Mouse (Mus musculus) liver, embryonic 13.5 days (tissue): Measurements from ENCODE around the gene Ly6g5c. TPM values are rescaled to one million over a fixed set of nuclear protein-coding genes. Genes with fewer than 3 reads are reported as not detected.
A peak's percentile ranks its signal among the peaks of the same experiment; 100 is the strongest.

Experiments
- ATAC-seq: fragments of 200-750 bp; cut with Nextera tagmentation; 2 replicates; pipeline ENCODE4 v1.8.0; 2017; ENCODE audit warnings: low read depth, mild to moderate bottlenecking, moderate number of reproducible peaks, moderate library complexity
- DNase-seq: peaks from one replicate; pipeline ENCODE4 v3.0.0; 2022
- H3K27ac ChIP-seq: fragments of 300-500 bp; sonication (generic); 2 replicates; pipeline ENCODE4 v1.5.1; 2015; ENCODE audit warnings: moderate library complexity, mild to moderate bottlenecking, inconsistent platforms
- H3K27me3 ChIP-seq: fragments of 300-500 bp; sonication (generic); 2 replicates; pipeline ENCODE4 v1.6.1; 2015; ENCODE audit warnings: mild to moderate bottlenecking, inconsistent platforms
- H3K36me3 ChIP-seq: fragments of 300-500 bp; sonication (generic); 2 replicates; pipeline ENCODE4 v1.6.1; 2015; ENCODE audit warnings: mild to moderate bottlenecking, inconsistent platforms
- H3K4me1 ChIP-seq: fragments of 300-500 bp; sonication (generic); replicated peaks from 2 replicates; pipeline ENCODE4 v1.6.1; 2015; ENCODE audit warnings: inconsistent platforms
- H3K4me2 ChIP-seq: fragments of 300-500 bp; sonication (generic); 2 replicates; pipeline ENCODE4 v1.6.1; 2015; ENCODE audit warnings: inconsistent platforms, mild to moderate bottlenecking, moderate library complexity
- H3K4me3 ChIP-seq: fragments of 300-500 bp; sonication (generic); replicated peaks from 2 replicates; pipeline ENCODE4 v1.5.1; 2015; ENCODE audit warnings: mild to moderate bottlenecking, inconsistent platforms
- H3K9ac ChIP-seq: fragments of 300-500 bp; sonication (generic); 2 replicates; pipeline ENCODE4 v1.6.1; 2015; ENCODE audit warnings: mild to moderate bottlenecking, inconsistent platforms
- H3K9me3 ChIP-seq: fragments of 300-500 bp; sonication (generic); replicated peaks from 2 replicates; pipeline ENCODE4 v1.6.1; 2016; ENCODE audit warnings: inconsistent platforms
- WGBS: fragments of 180-500 bp; shearing (Covaris S2); methylation state at CpG from one replicate; pipeline ENCODE4 v1.1.7; 2015; ENCODE audit not compliant: insufficient replicate concordance; 5-methylcytosine and 5-hydroxymethylcytosine counted together
- polyA plus RNA-seq: library from polyadenylated mRNA; unstranded; fragments of >200 nt; fragmentation: Nextera tagmentation; extraction: Ambion mirVana; gene quantifications from 2 replicates; pipeline ENCODE4 v1.2.1, GENCODE M21; 2015

Ly6g5c gene
- polyA plus RNA-seq, 1 experiment from 2014 or later = not detected

GRCm38 (mm10) chr17:35082841-35083576 is 25.1 kb upstream of the Ly6g5c start:
- Histone ChIP-seq H3K9ac (no peak overlapping the region), H3K4me2 (no peak overlapping the region), H3K36me3 (no peaks in the 10 kb centered on the region), H3K4me3 (no peak overlapping the region), H3K27me3 (peaks cover 8% of the 10 kb centered on the region; the same call in 1 of the 2 replicates), H3K4me1 (peaks cover 46% of the 10 kb centered on the region), H3K27ac (0 out of 2 replicates have a peak overlapping the region, but pooled peaks have one; percentile 7), H3K9me3 (no peaks in the 10 kb centered on the region)
- DNase-seq (no peak), ATAC-seq (no peak)
- WGBS = 83% methylated on average over 16 of the region's 16 CpGs

GRCm38 (mm10) chr17:35083929-35084497 is 24.1 kb upstream of the Ly6g5c start:
- DNase-seq (no peak), ATAC-seq (no peak)
- no peak overlapping the region for H3K4me2 ChIP-seq
- H3K4me1 ChIP-seq = peaks cover 44% of the 10 kb centered on the region
- no peaks in the 10 kb centered on the region for H3K36me3 ChIP-seq
- peak overlapping the region; percentile 7; the same call in 1 of the 2 replicates for H3K27ac ChIP-seq
- H3K4me3 ChIP-seq = no peak overlapping the region
- no peak overlapping the region for H3K9ac ChIP-seq
- H3K9me3 ChIP-seq = no peaks in the 10 kb centered on the region
- H3K27me3 ChIP-seq = 0 out of 2 replicates have a peak, but pooled peaks cover 4% of the 10 kb centered on the region
- WGBS = 47% methylated on average over 3 of the region's 3 CpGs

GRCm38 (mm10) chr17:35085208-35085865 is 22.7 kb upstream of the Ly6g5c start, which contains the start of gene Ly6g6f:
Ly6g6f (minus strand) TSS chr17:35085610.
- H3K4me3 ChIP-seq = no peak within 1 kb of the TSS
- ATAC-seq (no peak), DNase-seq (no peak)
- H3K27ac ChIP-seq = peak within 1 kb of the TSS; percentile 43
- 0 out of 2 replicates have a peak, but pooled peaks cover 4% of the 10 kb centered on the region for H3K27me3 ChIP-seq
- no peaks in the 10 kb centered on the region for H3K9me3 ChIP-seq
- peaks cover 37% of the 10 kb centered on the region for H3K4me1 ChIP-seq
- no peak within 1 kb of the TSS for H3K4me2 ChIP-seq
- 40% methylated on average over 7 of the region's 7 CpGs for WGBS
- H3K9ac ChIP-seq = no peak within 1 kb of the TSS; the same call in 1 of the 2 replicates
- H3K36me3 ChIP-seq = no peaks in the 10 kb centered on the region; the same call in 1 of the 2 replicates

- 0 out of 2 replicates have a peak, but pooled peaks cover 4% of the 10 kb centered on the region for H3K27me3 ChIP-seq
- H3K9me3 ChIP-seq = no peaks in the 10 kb centered on the region
- 34% methylated on average over 2 of the region's 2 CpGs for WGBS
- H3K9ac ChIP-seq = no peak overlapping the region
- DNase-seq (no peak), ATAC-seq (no peak)
- no peak overlapping the region for H3K27ac ChIP-seq
- peaks cover 53% of the 10 kb centered on the region for H3K4me1 ChIP-seq
- H3K36me3 ChIP-seq = peaks cover 25% of the 10 kb centered on the region
- H3K4me3 ChIP-seq = no peak overlapping the region
- H3K4me2 ChIP-seq = no peak overlapping the region
Observed at GRCm38 (mm10) chr17:35088151-35088550, 19.9 kb upstream of the Ly6g5c start.

GRCm38 (mm10) chr17:35088825-35089644 is 19.0 kb upstream of the Ly6g5c start, which contains the start of gene Abhd16a:
Abhd16a (plus strand) TSS chr17:35089263.
- H3K4me1 ChIP-seq = peaks cover 49% of the 10 kb centered on the region
- peaks cover 34% of the 10 kb centered on the region for H3K36me3 ChIP-seq
- ATAC-seq (peak; percentile 96), DNase-seq (peak; percentile 92)
- 0 out of 2 replicates have a peak, but pooled peaks cover 4% of the 10 kb centered on the region for H3K27me3 ChIP-seq
- H3K27ac ChIP-seq = peak within 1 kb of the TSS; percentile 91
- peak within 1 kb of the TSS; percentile 74 for H3K4me3 ChIP-seq
- H3K4me2 ChIP-seq = peak within 1 kb of the TSS; percentile 79
- H3K9ac ChIP-seq = peak within 1 kb of the TSS; percentile 87
- H3K9me3 ChIP-seq = no peaks in the 10 kb centered on the region
- WGBS = 2% methylated on average over 66 of the region's 67 CpGs

- H3K4me3 ChIP-seq = peak overlapping the region; percentile 74
- H3K27ac ChIP-seq = peak overlapping the region; percentile 91
- peak overlapping the region; percentile 79 for H3K4me2 ChIP-seq
- H3K9ac ChIP-seq = peak overlapping the region; percentile 87
- peaks cover 47% of the 10 kb centered on the region for H3K36me3 ChIP-seq
- no peaks in the 10 kb centered on the region for H3K9me3 ChIP-seq
- ATAC-seq (peak; percentile 59), DNase-seq (peak; percentile 67)
- 57% methylated on average over 8 of the region's 8 CpGs for WGBS
- peaks cover 43% of the 10 kb centered on the region for H3K4me1 ChIP-seq
- 0 out of 2 replicates have a peak, but pooled peaks cover 4% of the 10 kb centered on the region for H3K27me3 ChIP-seq
Observed at GRCm38 (mm10) chr17:35090166-35090932, 17.7 kb upstream of the Ly6g5c start.

GRCm38 (mm10) chr17:35092403-35093198 is 15.5 kb upstream of the Ly6g5c start:
- DNase-seq (no peak), ATAC-seq (no peak)
- Histone ChIP-seq H3K9ac (no peak overlapping the region), H3K27me3 (no peaks in the 10 kb centered on the region), H3K4me2 (no peak overlapping the region), H3K27ac (no peak overlapping the region), H3K36me3 (peaks cover 70% of the 10 kb centered on the region), H3K4me1 (peaks cover 38% of the 10 kb centered on the region), H3K4me3 (no peak overlapping the region), H3K9me3 (no peaks in the 10 kb centered on the region)
- WGBS = 86% methylated on average over 14 of the region's 14 CpGs

- no peaks in the 10 kb centered on the region for H3K27me3 ChIP-seq
- H3K9ac ChIP-seq = no peak overlapping the region
- 78% methylated on average over 15 of the region's 15 CpGs for WGBS
- ATAC-seq = no peak
- H3K4me3 ChIP-seq = no peak overlapping the region
- no peak overlapping the region for H3K27ac ChIP-seq
- peaks cover 31% of the 10 kb centered on the region for H3K4me1 ChIP-seq
- no peak overlapping the region for H3K4me2 ChIP-seq
- no peaks in the 10 kb centered on the region for H3K9me3 ChIP-seq
- DNase-seq = no peak
- peaks cover 89% of the 10 kb centered on the region for H3K36me3 ChIP-seq
Observed at GRCm38 (mm10) chr17:35094475-35095365, 13.4 kb upstream of the Ly6g5c start.

GRCm38 (mm10) chr17:35096597-35096996 is 11.5 kb upstream of the Ly6g5c start:
- 88% methylated on average over 12 of the region's 12 CpGs for WGBS
- H3K9ac ChIP-seq = no peak overlapping the region
- H3K4me1 ChIP-seq = peaks cover 28% of the 10 kb centered on the region
- no peak for ATAC-seq
- H3K4me3 ChIP-seq = no peak overlapping the region
- DNase-seq = no peak
- no peak overlapping the region for H3K27ac ChIP-seq
- H3K9me3 ChIP-seq = no peaks in the 10 kb centered on the region
- peaks cover 97% of the 10 kb centered on the region for H3K36me3 ChIP-seq
- H3K4me2 ChIP-seq = no peak overlapping the region
- H3K27me3 ChIP-seq = no peaks in the 10 kb centered on the region
